Mouse (Mus musculus) B cell, adult 2 months (primary cell): ENCODE measurements around the gene Crebrf.

Experiments used
- DNase-seq, 2 experiments: peaks; one replicate each; pipeline ENCODE4 v3.0.0; 2022

The Crebrf gene

DNA sequence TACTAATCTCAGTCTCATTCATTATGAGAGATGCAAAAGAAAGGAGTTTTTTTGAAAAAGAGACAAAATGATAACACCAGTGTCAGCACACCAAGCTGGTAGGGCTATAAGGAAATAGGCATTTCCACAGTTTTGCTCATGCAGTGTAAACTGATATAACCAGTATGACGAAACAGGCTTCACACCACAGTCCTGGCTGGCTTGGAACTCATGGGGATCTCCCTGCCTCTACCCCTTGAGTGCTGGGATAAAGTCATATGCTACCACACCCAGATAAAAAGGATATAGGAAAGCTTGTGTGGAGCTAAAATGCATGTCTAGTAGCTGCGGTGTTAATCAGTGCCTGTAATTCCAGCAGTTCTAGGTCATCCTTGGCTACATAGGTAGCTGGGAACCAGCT is 64.0 kb downstream of the Crebrf start:
- DNase-seq, result no peak

DNA sequence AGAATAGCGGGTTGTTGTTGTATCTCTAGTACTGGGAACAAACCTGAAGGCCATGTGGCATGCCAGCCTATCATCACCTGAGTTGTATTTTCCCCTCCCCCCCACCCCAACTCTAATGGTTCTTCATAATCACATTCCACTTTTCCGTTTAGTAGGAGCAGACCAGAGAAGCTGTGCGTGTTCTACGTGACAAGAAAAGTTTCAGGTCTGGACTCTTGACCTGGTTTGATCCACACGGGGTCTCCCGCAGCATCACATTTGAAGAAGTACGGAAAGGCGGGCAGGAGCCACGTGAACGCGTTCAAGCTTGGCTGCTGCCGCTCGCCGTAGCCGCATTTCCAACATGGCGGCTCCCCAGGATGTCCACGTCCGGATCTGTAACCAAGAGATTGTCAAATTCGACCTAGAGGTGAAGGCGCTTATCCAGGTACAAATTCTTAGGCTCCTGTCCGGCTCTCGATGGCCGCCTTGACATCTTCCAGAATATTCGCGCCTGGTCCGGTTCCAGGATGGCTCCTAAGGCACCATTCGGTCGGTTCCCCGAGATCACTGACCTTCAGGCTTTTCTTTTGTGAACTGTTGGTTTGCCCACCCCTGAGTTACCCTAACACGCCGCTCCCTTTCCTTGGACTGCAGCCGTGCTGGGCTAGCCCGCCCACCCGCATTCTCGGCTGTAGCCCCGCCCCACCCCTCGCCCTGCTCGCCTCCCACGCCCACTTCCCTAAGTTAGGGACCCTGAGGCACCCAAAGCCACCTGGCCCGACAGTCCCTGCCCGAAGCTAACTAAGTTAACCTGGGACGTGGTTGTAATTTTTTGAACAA is 65.5 kb downstream of the Crebrf start, which contains the start of gene Bnip1:
Gene Bnip1, plus strand, starts transcription at position 317 of the 822 bp plus-strand sequence.
- DNase-seq, result peak; percentile 77 to 78

DNA sequence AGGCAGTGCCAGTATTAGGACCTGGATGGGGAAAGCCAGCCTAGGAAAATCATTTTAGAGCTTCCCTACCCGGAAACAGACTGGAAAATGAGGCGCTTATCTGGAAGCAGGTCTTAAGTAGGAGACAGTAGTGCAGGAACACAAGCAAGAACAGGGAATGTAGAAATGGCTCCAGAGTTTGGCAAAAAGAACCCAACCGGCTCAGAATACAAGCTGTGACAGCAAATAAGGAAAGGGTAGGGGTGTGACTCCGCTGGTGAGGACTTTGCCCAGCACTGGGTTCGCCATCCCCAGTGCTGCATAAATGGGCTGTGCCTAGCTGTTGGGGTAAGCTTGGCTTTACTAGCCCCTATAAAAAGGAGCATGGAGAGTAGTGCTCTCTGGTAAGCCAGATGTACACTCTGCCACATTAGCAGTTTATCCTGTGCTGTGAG is 66.2 kb downstream of the Crebrf start:
- no peak for DNase-seq

DNA sequence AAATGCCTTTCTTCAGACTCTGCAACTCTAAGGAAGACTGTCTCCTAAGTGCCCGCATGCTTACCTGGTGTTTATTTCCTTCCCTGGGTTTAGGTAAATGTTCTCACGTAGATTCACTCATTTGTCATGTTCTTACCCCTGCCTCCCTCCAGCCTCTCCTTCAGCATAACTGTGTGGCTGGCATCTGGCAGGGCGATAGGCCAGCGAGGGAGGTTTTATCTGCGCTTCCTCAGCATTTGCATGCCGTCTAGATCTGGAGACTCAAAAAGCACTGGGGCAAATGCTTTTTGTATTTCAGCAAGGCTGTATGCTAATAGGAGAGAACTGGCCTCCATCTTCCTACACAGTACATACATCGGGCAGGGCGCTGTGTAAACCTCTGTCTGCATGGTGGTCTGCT is 69.1 kb downstream of the Crebrf start:
- DNase-seq, result no peak

DNA sequence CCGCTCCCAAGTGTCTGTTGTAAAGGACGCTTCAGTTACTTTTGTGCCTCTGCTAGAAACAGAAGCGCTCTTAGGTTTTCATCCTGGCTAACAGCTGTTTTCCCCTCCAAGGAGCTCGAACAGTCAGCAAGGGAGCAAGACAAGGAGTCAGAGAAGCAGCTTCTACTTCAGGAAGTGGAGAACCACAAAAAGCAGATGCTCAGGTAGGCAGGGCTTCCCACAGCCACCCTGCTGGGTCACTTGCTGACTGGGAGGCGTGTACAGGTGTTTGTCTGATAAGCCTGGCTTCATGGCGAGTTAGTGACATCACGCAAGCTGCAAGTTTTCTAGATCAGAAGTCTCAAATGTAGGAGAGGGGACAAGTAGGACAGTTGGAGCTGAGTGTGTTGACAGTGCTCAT is 71.1 kb downstream of the Crebrf start:
- no peak for DNase-seq

DNA sequence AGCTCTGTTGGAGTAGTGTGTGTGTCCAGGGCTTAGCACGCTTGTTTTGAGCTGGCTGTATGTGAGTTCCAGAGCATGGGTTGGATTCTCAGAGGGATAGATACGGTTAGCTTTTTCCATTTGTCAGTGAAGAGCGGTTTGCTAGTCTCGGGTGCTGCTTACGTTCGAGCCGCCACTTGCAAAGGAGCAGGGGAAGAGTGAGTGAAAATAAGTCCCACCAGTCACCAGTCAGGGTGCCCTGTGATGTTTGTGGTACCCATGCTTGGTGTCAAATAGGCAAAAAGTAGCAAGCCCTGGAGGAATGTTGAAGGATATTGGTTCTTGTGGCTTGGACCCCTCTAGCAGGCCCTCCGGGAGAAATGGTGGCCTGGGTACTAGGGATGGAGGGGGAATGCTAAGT is 73.5 kb downstream of the Crebrf start:
- no peak for DNase-seq

DNA sequence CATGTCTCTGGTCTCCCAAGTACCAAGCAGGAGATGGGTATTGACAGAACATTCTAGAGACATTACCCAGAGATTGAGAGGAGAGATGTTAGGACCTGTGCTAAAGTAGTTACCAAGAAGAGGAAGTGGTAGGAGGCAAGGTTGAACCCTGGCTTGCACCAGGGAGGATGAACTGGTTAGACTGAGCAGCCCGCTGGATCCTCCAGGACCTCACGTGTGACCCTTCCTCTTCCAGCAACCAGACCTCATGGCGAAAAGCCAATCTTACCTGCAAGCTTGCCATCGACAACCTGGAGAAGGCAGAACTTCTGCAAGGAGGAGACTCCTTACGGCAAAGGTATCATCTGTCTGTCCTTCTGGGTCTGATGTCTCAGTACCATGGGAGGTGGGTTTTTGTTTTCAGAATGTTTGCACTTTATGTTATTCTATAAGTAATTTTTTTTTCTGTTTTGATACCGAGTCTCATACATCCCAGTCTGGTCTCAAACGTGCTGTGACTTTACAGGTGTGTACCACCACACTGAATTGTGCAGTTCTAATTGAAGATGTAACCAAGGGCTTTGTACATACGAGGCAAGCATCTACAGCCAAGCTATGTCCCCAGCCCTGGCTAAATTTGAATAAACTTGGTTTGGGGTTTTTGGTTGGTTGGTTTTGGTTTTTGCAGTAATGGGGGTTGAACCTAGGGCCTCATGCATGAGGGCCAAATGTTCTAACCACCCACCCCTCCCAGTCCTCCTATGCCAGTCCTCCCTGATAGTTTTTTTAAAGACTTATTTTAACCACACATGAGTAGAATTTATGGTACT is 74.2 kb downstream of the Crebrf start:
- DNase-seq, result peak; percentile 36 to 47

DNA sequence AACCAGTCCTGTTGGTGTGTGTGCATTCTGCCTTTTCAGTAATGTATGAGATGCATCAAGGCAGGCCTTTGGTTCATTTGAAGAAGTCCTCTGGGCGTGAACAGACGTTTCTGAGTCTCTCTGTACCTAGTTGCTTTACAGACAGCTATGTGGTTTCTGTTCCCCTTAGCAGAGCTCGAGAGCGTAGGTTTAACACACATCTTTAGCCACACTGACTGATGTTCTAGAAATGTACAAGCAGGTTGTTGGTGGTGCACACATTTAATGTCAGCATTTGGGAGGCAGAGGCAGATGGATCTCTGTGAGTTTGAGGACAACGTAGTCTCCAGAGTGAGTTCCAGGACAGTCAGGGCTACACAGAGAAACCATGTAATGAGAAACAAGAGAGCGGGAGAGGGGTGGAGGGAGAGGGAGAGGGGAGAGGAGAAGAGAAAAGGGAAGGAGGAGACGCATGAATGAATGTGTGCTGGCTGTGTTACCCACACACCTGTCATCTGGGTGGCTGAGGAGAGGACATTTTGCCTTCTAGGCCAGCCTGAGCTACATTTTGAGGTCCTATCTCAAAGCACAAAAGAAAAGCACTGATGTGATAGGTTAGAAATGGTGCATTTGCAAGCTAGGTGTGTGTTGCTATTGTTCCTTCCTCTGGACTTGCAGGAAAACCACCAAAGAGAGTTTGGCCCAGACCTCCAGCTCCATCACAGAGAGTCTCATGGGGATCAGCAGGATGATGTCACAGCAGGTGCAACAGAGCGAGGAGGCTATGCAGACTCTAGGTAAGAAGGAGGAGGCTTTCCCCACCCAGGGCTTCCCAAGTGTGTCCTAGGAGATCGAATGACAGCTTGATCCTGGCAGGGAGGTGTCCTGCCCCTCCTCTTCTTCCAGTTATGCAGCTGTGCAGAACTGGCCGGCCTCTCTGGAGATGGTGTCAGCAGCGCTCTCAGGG is 75.1 kb downstream of the Crebrf start:
- peak; percentile 68 for DNase-seq

DNA sequence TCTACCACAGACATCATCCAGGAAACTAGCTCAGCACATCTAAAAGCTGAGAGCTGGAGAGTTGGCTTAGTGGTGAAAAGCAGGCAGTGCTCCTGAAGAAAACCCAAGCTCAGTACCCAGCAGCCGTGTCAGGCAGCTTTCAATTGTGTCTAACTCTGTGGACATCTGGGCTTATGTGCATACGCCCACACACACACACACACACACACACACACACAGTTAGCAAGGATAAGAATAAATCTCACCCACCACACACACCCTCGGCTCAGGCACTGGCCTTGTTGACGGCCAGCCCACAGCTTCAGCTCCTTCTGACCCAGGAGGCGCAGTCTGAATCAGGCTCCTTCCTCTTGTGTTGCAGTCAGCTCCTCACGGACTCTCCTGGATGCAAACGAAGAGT is 76.1 kb downstream of the Crebrf start:
- no peak for DNase-seq

DNA sequence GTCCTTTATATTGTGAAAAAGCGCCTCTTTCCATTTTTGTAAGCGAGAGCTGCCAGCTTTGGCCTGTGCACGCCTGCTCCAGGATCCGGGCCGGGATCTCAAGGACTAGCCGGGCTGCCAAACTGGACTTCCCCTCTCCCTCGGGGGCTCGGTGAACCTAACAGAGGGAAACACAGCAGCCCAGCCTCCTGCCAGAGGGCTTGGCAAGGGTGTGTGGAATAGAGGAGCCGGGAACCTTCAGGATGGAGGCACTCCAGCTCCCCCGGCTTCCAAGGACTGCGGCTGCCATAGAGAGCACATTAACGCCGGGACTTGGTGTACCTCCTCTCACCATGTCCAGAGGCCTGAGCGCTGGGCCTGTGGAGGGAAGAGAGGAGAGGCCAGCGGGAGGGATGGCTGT is 76.6 kb downstream of the Crebrf start:
- no peak for DNase-seq

DNA sequence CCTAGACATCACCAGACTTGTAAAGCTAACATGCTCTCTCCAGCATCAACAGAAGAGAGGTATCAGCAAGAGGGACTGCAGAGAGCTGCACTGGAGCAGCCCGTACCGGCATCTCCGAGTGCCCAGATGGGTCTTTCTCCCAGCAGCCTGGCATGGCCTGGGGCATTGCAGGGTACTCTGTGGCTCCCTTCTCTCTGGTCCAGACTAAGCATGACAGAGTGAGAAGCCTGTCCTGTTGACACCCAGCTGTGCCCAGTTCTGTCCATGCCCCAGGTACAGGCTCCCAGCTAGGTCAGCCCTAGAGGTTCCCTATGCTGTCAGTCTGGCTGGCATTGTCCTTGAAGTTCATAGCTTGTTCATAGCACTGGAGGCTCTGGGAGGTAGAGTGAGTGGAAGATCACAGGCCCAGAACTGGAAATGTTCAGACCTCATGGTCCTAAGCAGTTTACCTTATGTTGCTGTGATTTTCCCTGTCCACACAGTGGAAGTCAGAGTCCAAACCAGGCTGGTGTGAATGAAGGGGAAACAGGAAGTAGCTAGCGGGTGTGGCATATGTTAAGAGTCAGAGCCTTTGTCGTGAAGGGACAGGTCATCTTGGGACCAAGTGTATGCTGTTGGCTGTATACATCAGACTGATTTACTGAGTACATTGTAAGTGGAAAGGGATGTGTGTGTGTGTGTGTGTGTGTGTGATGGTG is 77.8 kb downstream of the Crebrf start:
- DNase-seq, result no peak

DNA sequence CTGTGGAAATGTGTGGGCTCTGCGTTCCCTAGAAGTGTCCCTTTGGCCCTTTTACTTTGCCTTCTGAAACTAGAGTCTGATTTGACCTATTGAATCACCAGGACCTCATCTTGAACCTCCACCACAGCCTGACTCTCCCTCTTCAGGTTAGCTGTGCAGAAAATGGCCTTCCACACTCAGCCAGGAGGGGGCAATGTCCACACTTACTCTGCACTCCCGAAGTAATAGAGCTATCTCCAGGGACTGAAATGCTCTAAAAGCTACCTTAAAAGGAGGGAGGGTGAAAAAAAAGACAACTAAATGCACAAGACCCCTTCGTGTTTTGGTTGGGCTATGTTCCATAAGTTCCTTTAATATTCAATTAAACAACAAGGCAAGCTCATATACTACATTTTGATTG is 79.3 kb downstream of the Crebrf start:
- DNase-seq, result peak; percentile 70

DNA sequence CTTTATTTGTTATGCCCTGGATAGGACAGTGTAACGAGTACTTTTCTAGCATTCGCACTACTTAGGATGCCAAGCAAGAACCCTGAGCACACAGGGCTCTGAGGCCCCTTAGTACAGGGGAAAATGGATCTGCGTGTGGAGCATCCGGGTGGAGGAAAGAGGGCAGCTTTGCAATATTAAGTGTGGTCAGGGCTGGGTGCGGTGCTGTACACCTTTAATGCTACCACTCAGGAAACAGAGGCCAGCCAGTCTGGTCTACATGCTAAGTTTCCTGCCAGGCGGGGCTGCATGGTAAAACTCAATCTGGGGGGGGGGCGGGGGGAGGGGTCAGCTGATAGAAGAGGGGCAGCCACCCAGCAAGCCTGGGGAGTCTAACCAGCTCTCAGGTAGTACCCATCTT is 79.9 kb downstream of the Crebrf start:
- DNase-seq, result no peak

DNA sequence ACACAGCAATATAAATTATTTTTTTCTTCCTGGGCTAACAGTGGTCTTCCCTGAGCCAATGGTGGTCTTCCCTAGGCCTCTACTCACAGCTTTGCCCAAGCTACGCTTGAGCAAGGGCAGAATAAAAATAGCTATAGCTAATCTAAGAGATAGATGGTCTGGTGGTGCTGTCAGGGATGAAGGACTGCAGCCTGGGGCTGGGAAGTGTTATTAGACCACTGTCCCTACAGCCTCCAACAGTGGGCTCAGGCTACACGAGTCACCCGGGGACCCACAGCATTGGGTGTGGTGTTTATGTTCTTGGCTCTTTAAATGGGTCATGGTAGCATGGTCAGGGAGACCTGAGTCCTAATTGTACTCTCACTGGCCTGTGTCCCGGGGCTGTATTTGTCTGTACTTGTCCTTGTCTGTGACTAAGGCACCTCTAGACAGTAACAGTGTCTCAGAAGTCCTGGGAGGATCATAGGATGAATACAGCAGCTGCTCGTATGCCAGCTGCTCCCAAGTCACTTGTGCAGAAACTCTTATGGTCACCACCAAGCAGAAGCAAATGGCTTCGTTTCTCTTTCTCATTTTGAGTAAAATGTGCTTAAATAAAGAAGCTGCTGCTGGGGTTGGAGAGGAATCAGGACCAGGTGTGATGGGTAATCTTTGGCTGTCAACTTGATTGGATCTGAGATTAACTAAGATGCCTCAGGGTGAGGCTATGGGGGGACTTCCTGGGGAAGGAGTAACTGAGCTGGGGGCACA is 82.1 kb downstream of the Crebrf start:
- no peak for DNase-seq

DNA sequence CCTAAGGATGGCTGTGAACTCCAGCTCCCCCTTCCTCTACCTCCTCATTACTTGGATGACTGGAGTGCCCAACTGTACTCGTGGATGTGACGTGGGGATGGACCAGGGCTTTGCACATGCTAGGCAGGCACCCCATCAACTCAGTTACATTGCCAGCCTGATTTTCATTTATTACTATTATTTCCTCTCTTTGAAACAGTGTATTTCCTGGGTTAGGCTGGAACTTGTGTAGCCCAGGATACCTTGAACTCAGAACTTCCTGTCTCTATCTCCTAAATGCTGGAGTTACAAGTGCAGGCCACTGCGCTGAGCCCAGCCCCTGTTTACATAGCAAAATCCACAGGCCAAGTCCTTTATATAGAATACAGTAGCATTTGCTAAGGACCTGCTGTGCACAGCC is 87.4 kb downstream of the Crebrf start:
- DNase-seq, result no peak

DNA sequence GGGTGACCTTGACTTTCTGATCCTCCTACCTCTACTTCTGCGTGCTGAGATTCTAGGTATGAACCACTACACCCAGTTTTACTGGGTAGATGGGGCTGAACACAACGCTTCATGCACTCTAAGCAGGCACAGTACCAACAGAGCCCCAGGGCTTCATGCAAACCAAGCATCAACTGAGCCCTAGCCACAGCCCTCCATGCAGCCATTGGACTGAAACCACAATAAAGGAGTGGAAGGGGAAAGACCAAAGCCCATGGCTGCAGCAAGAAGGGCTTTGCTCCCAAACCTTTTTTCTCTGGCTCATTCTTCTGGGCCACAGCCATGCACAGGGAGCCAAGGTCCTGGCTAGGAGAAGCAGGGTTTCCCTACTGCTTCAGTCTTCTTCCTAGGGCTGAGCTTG is 97.2 kb downstream of the Crebrf start:
- no peak for DNase-seq

DNA sequence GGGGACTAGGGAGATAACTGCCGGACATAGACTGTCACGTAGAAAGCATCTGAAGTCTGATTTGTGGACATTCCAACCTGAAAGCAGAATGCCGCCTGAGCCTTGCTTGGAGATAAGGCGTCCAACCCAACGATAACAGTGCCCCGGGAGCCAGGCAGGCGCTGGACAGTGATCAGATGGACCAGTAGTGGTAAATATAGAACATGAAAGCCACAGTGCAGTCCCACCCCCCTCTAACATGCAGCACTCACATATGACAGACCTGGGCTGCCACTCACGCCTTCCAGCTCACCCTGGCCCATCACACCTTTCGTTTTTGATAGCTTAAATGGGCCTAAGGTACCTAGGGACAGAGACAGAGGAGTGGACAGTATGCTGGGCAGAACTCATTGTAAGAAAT is 98.0 kb downstream of the Crebrf start:
- DNase-seq, result no peak

DNA sequence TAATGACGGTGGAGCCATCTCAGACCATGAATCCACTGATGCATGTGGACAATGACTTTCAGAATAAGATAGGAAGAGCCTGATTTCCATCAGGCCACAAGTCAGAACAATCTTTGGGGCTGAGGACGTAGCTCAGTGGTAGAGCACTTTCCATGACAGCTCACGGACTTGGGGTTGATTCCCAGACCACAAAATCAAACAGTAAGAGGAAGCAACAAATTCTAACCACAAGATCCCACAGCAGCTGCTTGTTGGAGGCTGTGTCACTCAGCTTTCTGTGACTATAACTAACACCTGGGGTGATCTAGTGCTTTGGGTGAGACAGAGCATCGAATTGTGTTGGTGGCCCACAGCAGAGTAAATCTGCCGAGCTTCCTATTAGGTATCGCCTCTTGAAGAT is 101.4 kb downstream of the Crebrf start:
- no peak for DNase-seq

DNA sequence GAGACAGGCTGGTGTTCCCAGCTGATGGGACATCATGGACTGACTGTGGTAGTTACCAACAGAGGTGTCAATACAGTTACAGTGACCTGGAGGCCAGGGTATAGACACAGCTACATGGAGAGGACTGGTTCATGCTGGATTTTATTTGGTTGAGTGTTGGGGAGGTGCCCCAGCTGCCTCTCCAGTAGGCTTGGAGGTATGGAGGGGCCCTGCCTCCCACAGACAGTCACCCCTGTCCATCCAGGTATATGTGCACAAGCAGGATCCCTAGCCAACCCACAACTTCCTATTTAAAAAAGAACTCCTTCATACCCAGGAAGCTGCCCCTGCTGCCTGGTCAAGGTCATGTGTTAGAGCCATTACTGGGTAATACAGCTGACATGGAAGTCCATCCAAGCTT is 102.3 kb downstream of the Crebrf start:
- no peak for DNase-seq

DNA sequence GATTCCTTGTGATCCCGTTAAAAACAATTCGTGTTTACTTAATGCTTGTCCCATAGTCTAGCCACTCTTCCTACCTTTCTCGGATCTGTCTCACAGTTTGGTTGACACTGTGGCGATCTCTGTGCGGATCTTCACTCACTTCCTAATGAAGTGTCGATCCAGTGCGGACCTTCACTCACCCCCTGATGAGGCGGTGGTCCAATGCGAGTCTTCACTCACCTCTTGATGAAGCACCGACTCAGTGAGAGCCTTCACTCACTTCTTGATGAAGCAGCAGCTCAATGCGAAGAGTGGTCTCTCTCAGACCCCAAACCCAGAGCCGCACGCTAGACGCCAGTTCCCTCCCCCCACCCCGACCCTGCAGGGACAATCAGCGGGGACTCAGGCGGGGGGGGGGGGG is 110.7 kb downstream of the Crebrf start:
- no peak for DNase-seq
